Mouse (Mus musculus): ENCODE data around the gene Skiv2l. TPM values are rescaled to one million over a fixed set of nuclear protein-coding genes. Genes with fewer than 3 reads are reported as not detected.
"Not testable (repeated sequence)": the region's sequence is repeated elsewhere in the genome, so short reads cannot be mapped to it uniquely, and the experiment has no call there.

Skiv2l gene
- polyA plus RNA-seq, 1 experiment from 2014 or later: 27.1 TPM

DNA sequence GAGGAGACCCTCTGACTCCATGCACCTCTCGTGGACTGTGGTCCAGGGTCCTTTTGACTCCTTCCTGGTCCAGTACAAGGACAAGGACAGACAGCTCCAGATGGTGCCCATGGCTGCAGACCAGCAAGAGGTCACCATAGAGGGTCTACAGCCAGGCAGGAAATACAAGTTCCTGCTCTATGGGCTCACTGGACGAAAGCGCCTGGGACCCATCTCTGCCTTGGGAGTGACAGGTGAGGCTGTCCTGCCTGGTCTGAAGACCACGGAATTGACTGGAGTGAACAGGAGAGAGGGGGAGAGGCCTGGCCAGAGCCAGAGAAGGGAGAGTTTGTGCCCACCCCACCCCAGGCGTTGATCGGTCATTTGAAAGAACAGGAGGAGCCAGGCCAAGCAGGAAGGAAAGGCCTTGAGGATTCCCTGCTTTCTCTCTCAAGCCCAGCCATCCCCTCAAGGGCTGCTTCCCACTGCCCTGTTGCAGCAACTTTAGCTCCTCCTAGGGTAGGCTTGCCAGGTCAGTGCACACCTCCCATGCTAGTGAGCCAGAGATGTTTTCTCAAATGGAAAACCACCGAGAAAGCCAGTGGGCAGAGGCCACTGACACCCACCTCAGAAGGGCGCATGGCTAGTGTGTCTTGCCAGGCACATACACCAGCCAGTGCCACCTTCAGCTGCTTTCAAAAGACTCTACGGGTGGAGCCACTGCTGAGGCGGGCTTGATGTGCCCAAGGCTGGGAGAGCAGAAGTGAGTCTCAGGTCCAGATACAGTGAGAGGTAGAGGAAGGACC is 52.6 kb downstream of the Skiv2l start:
- H3K9me3 ChIP-seq (replicated peaks; ENCODE audit: control insufficient read depth, low read length); H3K27ac ChIP-seq (replicated peaks; ENCODE audit: low read depth, low read length); H3K9ac ChIP-seq (replicated peaks; ENCODE audit: low read length); H3K36me3 ChIP-seq (replicated peaks; ENCODE audit: control insufficient read depth, insufficient read depth, low read depth, low read length); ATAC-seq (replicated peaks; ENCODE audit: insufficient number of reproducible peaks, low FRiP score, low TSS enrichment, low read depth); H3K4me3 ChIP-seq (ENCODE audit: low read depth, low read length); H3K4me1 ChIP-seq (ENCODE audit: control insufficient read depth, insufficient read depth, low read length); DNase-seq (ENCODE audit: low spot score); H3K27me3 ChIP-seq (ENCODE audit: control insufficient read depth, insufficient read depth, low read length); H3K4me2 ChIP-seq (ENCODE audit: low read depth, low read length): not testable (repeated sequence)
- WGBS: 91% methylated on average over 10 of the region's 10 CpGs

DNA sequence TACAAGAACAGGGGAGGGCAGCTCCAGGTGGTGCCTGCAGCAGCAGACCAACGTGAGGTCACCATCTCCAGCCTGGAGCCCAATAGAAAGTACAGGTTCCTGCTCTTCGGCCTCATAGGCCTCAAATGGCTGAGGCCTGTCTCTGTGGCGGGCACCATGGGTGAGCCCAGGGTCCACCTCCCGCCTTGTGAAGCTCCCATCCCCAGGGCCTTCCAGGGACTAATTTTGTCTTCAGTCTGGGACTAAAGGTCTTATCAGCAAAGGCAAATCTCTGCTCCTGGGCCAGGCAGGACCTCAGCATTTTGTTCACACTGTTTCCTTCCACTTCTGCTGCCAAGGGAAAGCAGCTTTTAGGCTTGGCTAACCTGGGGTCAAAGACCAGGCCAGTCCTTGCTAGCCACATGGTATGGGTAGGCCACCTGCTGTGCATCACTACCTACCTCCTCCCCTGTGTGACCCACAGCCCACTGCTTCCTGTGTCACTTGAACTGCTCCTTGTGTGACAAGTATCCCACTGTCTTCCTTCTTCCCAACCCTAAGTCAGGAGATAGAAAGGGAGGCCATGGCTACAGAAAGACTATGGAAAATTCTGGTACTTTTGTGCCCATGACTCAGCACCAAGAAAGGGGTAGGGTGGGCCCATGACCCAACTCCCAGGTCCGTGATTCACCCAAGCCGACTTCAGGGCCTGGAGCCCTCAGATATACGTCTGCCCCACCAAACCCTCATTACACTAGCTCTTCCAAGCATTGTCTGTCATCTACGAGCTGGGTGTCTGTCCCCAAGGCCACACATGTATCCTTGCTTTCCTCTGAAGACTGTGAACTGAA is 53.5 kb downstream of the Skiv2l start:
- DNase-seq (ENCODE audit: low spot score): no peak
- no peak for ATAC-seq (replicated peaks; ENCODE audit: insufficient number of reproducible peaks, low FRiP score, low TSS enrichment, low read depth)
- Histone ChIP-seq H3K4me3 (ENCODE audit: low read depth, low read length) (no peak overlapping the region), H3K27me3 (ENCODE audit: control insufficient read depth, insufficient read depth, low read length) (no peaks in the 10 kb centered on the region), H3K4me1 (ENCODE audit: control insufficient read depth, insufficient read depth, low read length) (no peaks in the 10 kb centered on the region), H3K4me2 (ENCODE audit: low read depth, low read length) (no peak overlapping the region), H3K36me3 (replicated peaks; ENCODE audit: control insufficient read depth, insufficient read depth, low read depth, low read length) (no peaks in the 10 kb centered on the region), H3K9ac (replicated peaks; ENCODE audit: low read length) (no peak overlapping the region), H3K27ac (replicated peaks; ENCODE audit: low read depth, low read length) (no peak overlapping the region), H3K9me3 (replicated peaks; ENCODE audit: control insufficient read depth, low read length) (no peaks in the 10 kb centered on the region)
- 82% methylated on average over 8 of the region's 8 CpGs for WGBS

DNA sequence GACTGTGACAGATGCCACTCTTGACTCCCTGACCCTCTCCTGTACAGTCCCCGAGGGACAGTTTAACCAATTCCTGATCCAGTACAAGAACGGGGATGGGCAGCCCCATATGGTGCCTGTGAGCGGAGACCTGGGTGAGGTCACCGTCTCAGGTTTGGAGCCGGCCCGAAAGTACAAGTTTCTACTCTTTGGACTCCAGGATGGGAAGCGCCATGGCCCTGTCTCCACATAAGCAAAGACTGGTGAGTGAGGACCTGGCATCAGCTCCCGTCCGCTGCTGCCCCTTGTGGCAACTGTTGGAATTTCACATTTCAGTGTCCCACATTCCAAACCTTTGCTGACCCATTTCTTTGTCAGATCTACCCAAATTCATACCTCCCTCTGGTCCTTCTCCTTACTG is 54.4 kb downstream of the Skiv2l start:
- H3K4me2 ChIP-seq (ENCODE audit: low read depth, low read length): no peak overlapping the region
- 65% methylated on average over 9 of the region's 9 CpGs for WGBS
- no peak overlapping the region for H3K27ac ChIP-seq (replicated peaks; ENCODE audit: low read depth, low read length)
- DNase-seq (ENCODE audit: low spot score) (peak; percentile 47), ATAC-seq (replicated peaks; ENCODE audit: insufficient number of reproducible peaks, low FRiP score, low TSS enrichment, low read depth) (no peak)
- H3K4me1 ChIP-seq (ENCODE audit: control insufficient read depth, insufficient read depth, low read length): no peaks in the 10 kb centered on the region
- no peaks in the 10 kb centered on the region for H3K36me3 ChIP-seq (replicated peaks; ENCODE audit: control insufficient read depth, insufficient read depth, low read depth, low read length)
- no peaks in the 10 kb centered on the region for H3K9me3 ChIP-seq (replicated peaks; ENCODE audit: control insufficient read depth, low read length)
- no peak overlapping the region for H3K9ac ChIP-seq (replicated peaks; ENCODE audit: low read length)
- H3K27me3 ChIP-seq (ENCODE audit: control insufficient read depth, insufficient read depth, low read length): no peaks in the 10 kb centered on the region
- no peak overlapping the region for H3K4me3 ChIP-seq (ENCODE audit: low read depth, low read length)

DNA sequence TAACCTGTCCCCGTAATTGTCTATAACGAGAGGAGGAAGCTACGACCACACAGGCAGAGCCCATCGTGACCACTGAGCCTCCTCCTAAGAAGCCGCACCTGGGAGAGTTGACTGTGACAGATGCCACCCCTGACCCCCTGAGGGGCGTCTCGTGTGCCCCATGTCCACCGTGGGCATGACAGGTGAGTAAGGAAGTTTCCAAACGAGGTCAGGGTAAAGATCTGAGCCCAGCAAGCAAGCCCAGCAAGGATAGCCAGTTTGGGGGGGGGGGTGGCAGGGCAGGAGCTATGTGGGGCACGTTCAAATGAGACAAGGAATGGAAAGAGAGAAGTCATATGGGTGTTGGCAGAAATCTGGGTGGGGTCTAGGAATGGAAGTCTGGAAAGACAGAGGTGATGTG is 55.0 kb downstream of the Skiv2l start:
- no peaks in the 10 kb centered on the region for H3K4me1 ChIP-seq (ENCODE audit: control insufficient read depth, insufficient read depth, low read length)
- no peak overlapping the region for H3K9ac ChIP-seq (replicated peaks; ENCODE audit: low read length)
- H3K4me3 ChIP-seq (ENCODE audit: low read depth, low read length): no peak overlapping the region
- H3K9me3 ChIP-seq (replicated peaks; ENCODE audit: control insufficient read depth, low read length): no peaks in the 10 kb centered on the region
- H3K36me3 ChIP-seq (replicated peaks; ENCODE audit: control insufficient read depth, insufficient read depth, low read depth, low read length): no peaks in the 10 kb centered on the region
- ATAC-seq (replicated peaks; ENCODE audit: insufficient number of reproducible peaks, low FRiP score, low TSS enrichment, low read depth) (no peak), DNase-seq (ENCODE audit: low spot score) (no peak)
- WGBS: 87% methylated on average over 10 of the region's 10 CpGs
- no peak overlapping the region for H3K4me2 ChIP-seq (ENCODE audit: low read depth, low read length)
- H3K27ac ChIP-seq (replicated peaks; ENCODE audit: low read depth, low read length): no peak overlapping the region
- no peaks in the 10 kb centered on the region for H3K27me3 ChIP-seq (ENCODE audit: control insufficient read depth, insufficient read depth, low read length)

Small RNA genes within 50 kb of the gene (microRNA-seq; reads per million reads assigned to microRNA genes)
- gene Mir6970 (ENCODE audit: borderline number of aligned reads): not detected
- gene Mir6971 (ENCODE audit: borderline number of aligned reads): not detected
- gene Mir6972 (ENCODE audit: borderline number of aligned reads): not detected

Other genes starting within 250 kb of the Skiv2l start
- 117 and 118 TPM in 2 replicates for gene Rnf5, start 246.5 kb downstream of the Skiv2l start, polyA plus RNA-seq (2014; fragmentation: Nextera tagmentation; extraction: Ambion mirVana)
- gene Agpat1, start 245.9 kb downstream of the Skiv2l start, polyA plus RNA-seq (2014; fragmentation: Nextera tagmentation; extraction: Ambion mirVana): 55.3 and 59.8 TPM in 2 replicates
- 3.1 and 4.4 TPM in 2 replicates for gene Egfl8, start 234.2 kb downstream of the Skiv2l start, polyA plus RNA-seq (2014; fragmentation: Nextera tagmentation; extraction: Ambion mirVana)
- gene Ppt2, start 221.7 kb downstream of the Skiv2l start, polyA plus RNA-seq (2014; fragmentation: Nextera tagmentation; extraction: Ambion mirVana): 19.4 and 20.0 TPM in 2 replicates
- 0.10 and 0.11 TPM in 2 replicates for gene Prrt1, start 220.7 kb downstream of the Skiv2l start, polyA plus RNA-seq (2014; fragmentation: Nextera tagmentation; extraction: Ambion mirVana)
- 16.2 and 16.6 TPM in 2 replicates for gene Fkbpl, start 205.4 kb downstream of the Skiv2l start, polyA plus RNA-seq (2014; fragmentation: Nextera tagmentation; extraction: Ambion mirVana)
- 55.8 and 58.5 TPM in 2 replicates for gene Atf6b, start 203.1 kb downstream of the Skiv2l start, polyA plus RNA-seq (2014; fragmentation: Nextera tagmentation; extraction: Ambion mirVana)
- gene Tnxb, start 179.7 kb downstream of the Skiv2l start, polyA plus RNA-seq (2014; fragmentation: Nextera tagmentation; extraction: Ambion mirVana): not detected in 2 replicates
- not detected in 2 replicates for gene C4b, start 106.3 kb downstream of the Skiv2l start, polyA plus RNA-seq (2014; fragmentation: Nextera tagmentation; extraction: Ambion mirVana)
- gene Cyp21a1, start 45.6 kb downstream of the Skiv2l start, polyA plus RNA-seq (2014; fragmentation: Nextera tagmentation; extraction: Ambion mirVana): not detected in 2 replicates
- 14.4 and 18.4 TPM in 2 replicates for gene Stk19, start 13.3 kb downstream of the Skiv2l start, polyA plus RNA-seq (2014; fragmentation: Nextera tagmentation; extraction: Ambion mirVana)
- gene Dxo, start 13.2 kb downstream of the Skiv2l start, polyA plus RNA-seq (2014; fragmentation: Nextera tagmentation; extraction: Ambion mirVana): 65.3 and 68.1 TPM in 2 replicates
- gene Nelfe, start 181 bp upstream of the Skiv2l start, polyA plus RNA-seq (2014; fragmentation: Nextera tagmentation; extraction: Ambion mirVana): 128 and 130 TPM in 2 replicates
- gene Cfb, start 12.3 kb upstream of the Skiv2l start, polyA plus RNA-seq (2014; fragmentation: Nextera tagmentation; extraction: Ambion mirVana): 1.2 and 2.0 TPM in 2 replicates
- 1.6 and 2.0 TPM in 2 replicates for gene Zbtb12, start 29.3 kb upstream of the Skiv2l start, polyA plus RNA-seq (2014; fragmentation: Nextera tagmentation; extraction: Ambion mirVana)
- gene Gm20547, start 31.8 kb upstream of the Skiv2l start, polyA plus RNA-seq (2014; fragmentation: Nextera tagmentation; extraction: Ambion mirVana): not detected in 2 replicates
- 0.81 and 1.6 TPM in 2 replicates for gene C2, start 48.1 kb upstream of the Skiv2l start, polyA plus RNA-seq (2014; fragmentation: Nextera tagmentation; extraction: Ambion mirVana)
- 59.3 and 60.6 TPM in 2 replicates for gene Ehmt2, start 48.3 kb upstream of the Skiv2l start, polyA plus RNA-seq (2014; fragmentation: Nextera tagmentation; extraction: Ambion mirVana)
- gene Slc44a4, start 64.3 kb upstream of the Skiv2l start, polyA plus RNA-seq (2014; fragmentation: Nextera tagmentation; extraction: Ambion mirVana): 0.08 and 0.11 TPM in 2 replicates
- 10.9 and 13.1 TPM in 2 replicates for gene Neu1, start 81.0 kb upstream of the Skiv2l start, polyA plus RNA-seq (2014; fragmentation: Nextera tagmentation; extraction: Ambion mirVana)
- 0.21 and 0.49 TPM in 2 replicates for gene Hspa1b, start 109.0 kb upstream of the Skiv2l start, polyA plus RNA-seq (2014; fragmentation: Nextera tagmentation; extraction: Ambion mirVana)
- gene Gm20481, start 119.7 kb upstream of the Skiv2l start, polyA plus RNA-seq (2014; fragmentation: Nextera tagmentation; extraction: Ambion mirVana): not detected in 2 replicates
- 1.7 and 1.8 TPM in 2 replicates for gene Hspa1a, start 121.9 kb upstream of the Skiv2l start, polyA plus RNA-seq (2014; fragmentation: Nextera tagmentation; extraction: Ambion mirVana)
- 1.5 and 2.0 TPM in 2 replicates for gene Hspa1l, start 122.5 kb upstream of the Skiv2l start, polyA plus RNA-seq (2014; fragmentation: Nextera tagmentation; extraction: Ambion mirVana)
- gene Lsm2, start 131.7 kb upstream of the Skiv2l start, polyA plus RNA-seq (2014; fragmentation: Nextera tagmentation; extraction: Ambion mirVana): 219 and 241 TPM in 2 replicates
- 73.9 and 85.2 TPM in 2 replicates for gene Vars, start 150.8 kb upstream of the Skiv2l start, polyA plus RNA-seq (2014; fragmentation: Nextera tagmentation; extraction: Ambion mirVana)
- 0.10 and 0.17 TPM in 2 replicates for gene Vwa7, start 166.4 kb upstream of the Skiv2l start, polyA plus RNA-seq (2014; fragmentation: Nextera tagmentation; extraction: Ambion mirVana)
- gene Sapcd1, start 177.8 kb upstream of the Skiv2l start, polyA plus RNA-seq (2014; fragmentation: Nextera tagmentation; extraction: Ambion mirVana): 3.5 and 7.5 TPM in 2 replicates
- 3.0 and 3.2 TPM in 2 replicates for gene Msh5, start 196.5 kb upstream of the Skiv2l start, polyA plus RNA-seq (2014; fragmentation: Nextera tagmentation; extraction: Ambion mirVana)
- 73.9 and 84.2 TPM in 2 replicates for gene Clic1, start 199.8 kb upstream of the Skiv2l start, polyA plus RNA-seq (2014; fragmentation: Nextera tagmentation; extraction: Ambion mirVana)
- 543 and 586 TPM in 2 replicates for gene Ddah2, start 208.8 kb upstream of the Skiv2l start, polyA plus RNA-seq (2014; fragmentation: Nextera tagmentation; extraction: Ambion mirVana)
- 0.33 TPM in 1 of 2 replicates, not detected in the other for gene Ly6g6c, start 215.2 kb upstream of the Skiv2l start, polyA plus RNA-seq (2014; fragmentation: Nextera tagmentation; extraction: Ambion mirVana)
- 0.74 and 1.2 TPM in 2 replicates for gene Mpig6b, start 216.0 kb upstream of the Skiv2l start, polyA plus RNA-seq (2014; fragmentation: Nextera tagmentation; extraction: Ambion mirVana)
- gene Ly6g6e, start 226.7 kb upstream of the Skiv2l start, polyA plus RNA-seq (2014; fragmentation: Nextera tagmentation; extraction: Ambion mirVana): 0.66 and 1.1 TPM in 2 replicates
- gene Ly6g6d, start 227.9 kb upstream of the Skiv2l start, polyA plus RNA-seq (2014; fragmentation: Nextera tagmentation; extraction: Ambion mirVana): 0.92 TPM in 1 of 2 replicates, not detected in the other
- gene Ly6g6f, start 235.4 kb upstream of the Skiv2l start, polyA plus RNA-seq (2014; fragmentation: Nextera tagmentation; extraction: Ambion mirVana): 0.36 and 0.43 TPM in 2 replicates
- 38.5 and 39.8 TPM in 2 replicates for gene Abhd16a, start 239.1 kb upstream of the Skiv2l start, polyA plus RNA-seq (2014; fragmentation: Nextera tagmentation; extraction: Ambion mirVana)